Mouse (Mus musculus): ENCODE measurements around the gene Calhm6. TPM values are rescaled to one million over a fixed set of nuclear protein-coding genes. Genes with fewer than 3 reads are reported as not detected.

Gene Calhm6
- polyA plus RNA-seq (2012; rRNA removed) = 1.8 and 2.4 TPM in 2 replicates

DNA sequence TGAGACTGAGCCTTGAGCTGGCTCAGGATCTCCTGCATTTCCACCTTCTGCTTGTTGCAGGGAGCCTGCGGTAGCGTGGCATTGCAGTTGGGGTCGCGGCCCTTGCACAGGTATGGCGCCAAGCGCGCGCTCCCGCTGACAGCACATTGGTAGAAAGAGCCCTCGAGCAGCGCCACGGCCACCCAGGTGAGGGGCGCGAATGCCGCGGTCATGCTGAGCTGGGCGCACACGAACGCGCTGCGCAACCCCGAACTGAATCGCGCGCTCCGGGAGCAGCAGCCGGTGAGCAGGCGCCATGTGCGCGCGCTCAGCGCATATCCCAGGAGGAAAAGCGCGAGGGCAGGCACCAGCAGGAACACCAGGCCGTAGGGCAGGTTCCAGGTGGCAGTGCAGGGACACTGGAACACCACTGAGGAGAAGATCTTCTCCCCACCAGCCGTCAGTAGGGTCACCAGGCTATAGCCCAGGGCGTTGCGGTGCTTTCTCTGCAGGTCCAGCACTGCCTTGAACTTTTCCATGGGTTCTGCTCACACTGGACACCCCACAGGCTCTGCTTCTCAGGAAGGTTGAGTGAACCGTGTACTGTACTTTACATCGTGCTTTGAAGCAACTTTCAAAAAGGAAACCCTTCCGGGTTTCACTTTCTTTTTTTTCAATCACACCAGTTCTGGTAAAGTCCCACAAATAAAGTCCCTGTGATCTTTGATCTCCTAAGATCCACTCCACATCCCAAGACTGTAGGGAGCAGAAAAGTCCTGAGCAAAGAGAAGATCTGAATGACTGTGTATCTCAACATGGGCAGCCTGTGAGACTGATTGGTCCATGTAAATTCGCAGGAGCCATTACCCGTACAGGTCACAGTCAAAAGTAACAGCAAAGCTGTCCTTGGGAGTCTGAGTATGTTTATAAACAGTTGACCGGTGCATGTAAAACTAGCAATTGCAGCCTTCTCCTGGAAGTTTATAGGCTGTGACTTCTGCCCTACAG lies at the start of gene Calhm6:
Gene Calhm6 (minus strand): TSS at position 593 of the 987 bp plus-strand sequence.
- DNase-seq (ENCODE audit: low spot score) = no peak

DNA sequence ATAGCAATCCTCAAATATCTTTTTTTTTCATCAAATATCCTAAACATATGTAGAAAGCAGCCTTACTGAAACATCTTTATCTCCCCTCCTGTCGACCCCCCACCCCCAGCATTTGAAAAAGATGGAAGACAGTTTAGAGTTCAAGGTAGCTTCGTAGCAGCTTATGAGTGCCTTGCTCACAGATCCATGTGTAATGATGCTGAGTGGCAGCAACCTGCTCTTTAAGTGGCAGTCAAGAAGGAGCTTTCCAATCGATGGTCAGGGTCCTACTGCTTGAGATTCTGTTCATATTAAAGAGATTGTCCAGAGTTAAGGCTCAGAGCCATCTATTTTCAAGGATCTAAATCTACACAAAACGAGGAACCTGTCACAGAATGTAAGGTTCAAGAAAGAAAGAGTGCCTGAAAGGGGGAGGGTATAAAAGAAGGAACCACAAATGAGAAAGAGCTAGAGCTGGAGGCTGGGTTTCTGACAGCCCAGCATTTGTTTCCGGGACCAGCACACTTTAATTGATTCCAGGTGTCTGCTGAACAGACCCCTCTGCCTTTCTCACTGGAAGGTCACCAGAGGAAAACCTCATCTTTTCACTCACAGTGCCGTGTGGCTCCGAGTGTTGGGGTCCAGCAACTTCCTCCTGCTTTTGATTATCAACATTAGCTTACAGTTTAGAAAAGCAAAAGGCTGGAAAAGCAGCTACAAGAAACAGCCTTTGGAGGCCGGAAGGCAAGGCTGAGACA lies 48.3 kb upstream of the Calhm6 start:
- no peak for DNase-seq (ENCODE audit: low spot score)

GRCm38 (mm10) chr10:34172663-34173282 lies 45.0 kb upstream of the Calhm6 start:
- no peak for DNase-seq (ENCODE audit: low spot score)

GRCm38 (mm10) chr10:34171660-34172059 lies 43.9 kb upstream of the Calhm6 start:
- no peak for DNase-seq (ENCODE audit: low spot score)

DNA sequence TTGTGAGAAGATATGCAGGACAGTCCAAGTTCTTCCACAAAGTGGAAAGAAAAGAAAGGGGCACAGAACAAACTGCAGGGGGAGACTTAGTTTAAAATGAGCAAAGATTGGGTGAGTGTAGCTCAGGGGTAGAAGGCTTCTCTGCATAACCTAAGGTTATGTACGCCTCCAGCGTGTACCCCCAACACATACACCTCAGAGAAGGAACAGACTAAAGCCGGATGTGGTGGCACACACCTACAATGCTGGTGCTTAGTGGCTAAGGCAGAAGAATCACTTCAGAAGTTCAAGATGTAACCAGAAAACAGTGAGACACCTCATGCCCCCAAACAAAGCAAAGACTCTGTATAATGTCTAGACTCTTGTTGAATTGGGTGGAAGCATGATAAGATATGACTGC lies 43.4 kb upstream of the Calhm6 start:
- no peak for DNase-seq (ENCODE audit: low spot score)

GRCm38 (mm10) chr10:34166971-34167370 lies 39.2 kb upstream of the Calhm6 start:
- DNase-seq (ENCODE audit: low spot score) = no peak

GRCm38 (mm10) chr10:34155796-34156554 lies 28.2 kb upstream of the Calhm6 start:
- DNase-seq (ENCODE audit: low spot score) = no peak

- DNase-seq (ENCODE audit: low spot score) = no peak
These were observed 24.0 kb upstream of the Calhm6 start for GRCm38 (mm10) chr10:34151827-34152226.

GRCm38 (mm10) chr10:34150454-34150853 lies 22.7 kb upstream of the Calhm6 start:
- DNase-seq (ENCODE audit: low spot score) = no peak

GRCm38 (mm10) chr10:34149772-34150171 lies 22.0 kb upstream of the Calhm6 start:
- no peak for DNase-seq (ENCODE audit: low spot score)

GRCm38 (mm10) chr10:34141693-34142092 lies 13.9 kb upstream of the Calhm6 start:
- no peak for DNase-seq (ENCODE audit: low spot score)

- no peak for DNase-seq (ENCODE audit: low spot score)
These were observed 12.0 kb upstream of the Calhm6 start for GRCm38 (mm10) chr10:34139768-34140167.

- DNase-seq (ENCODE audit: low spot score) = no peak
These were observed 10.2 kb upstream of the Calhm6 start for GRCm38 (mm10) chr10:34138027-34138426.

DNA sequence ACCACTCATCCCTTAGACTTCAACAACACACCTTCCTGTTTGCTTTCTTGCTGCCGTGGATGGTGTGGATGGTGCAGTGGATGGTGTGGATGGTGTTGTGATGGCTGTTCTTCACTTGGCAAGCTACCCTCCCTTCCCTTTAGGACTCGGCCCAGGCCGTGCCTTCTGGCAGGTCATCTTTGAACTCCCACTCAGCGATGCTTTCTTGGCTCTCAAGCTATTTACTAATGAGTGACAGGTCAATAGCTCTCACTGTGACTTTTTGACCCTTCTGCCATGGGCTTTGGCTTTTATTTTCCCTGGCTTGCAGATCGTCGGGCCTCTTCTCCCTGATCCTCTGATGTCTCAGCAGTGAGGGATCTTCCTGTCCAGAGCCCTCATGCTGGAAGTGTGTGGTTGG lies 8.6 kb upstream of the Calhm6 start:
- no peak for DNase-seq (ENCODE audit: low spot score)

DNA sequence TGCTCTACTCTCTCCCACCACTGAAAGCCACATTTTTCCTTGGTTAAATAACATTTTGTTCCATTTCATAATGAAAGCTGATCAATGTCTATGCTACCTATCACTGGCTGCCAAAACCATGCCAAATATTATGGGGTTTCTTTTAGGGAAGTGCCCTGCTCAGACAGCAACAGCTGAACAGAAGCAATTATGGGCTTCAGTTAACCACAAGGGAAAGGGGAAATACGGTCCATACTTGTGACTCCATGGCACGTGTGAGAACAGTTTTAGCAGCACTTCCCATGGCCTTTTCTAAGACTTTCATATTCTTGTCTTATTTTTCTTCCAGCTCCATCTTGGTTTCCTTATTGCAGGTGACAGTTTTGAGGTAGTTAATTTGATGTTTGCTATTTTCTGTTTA lies 3.6 kb upstream of the Calhm6 start:
- DNase-seq (ENCODE audit: low spot score) = no peak

DNA sequence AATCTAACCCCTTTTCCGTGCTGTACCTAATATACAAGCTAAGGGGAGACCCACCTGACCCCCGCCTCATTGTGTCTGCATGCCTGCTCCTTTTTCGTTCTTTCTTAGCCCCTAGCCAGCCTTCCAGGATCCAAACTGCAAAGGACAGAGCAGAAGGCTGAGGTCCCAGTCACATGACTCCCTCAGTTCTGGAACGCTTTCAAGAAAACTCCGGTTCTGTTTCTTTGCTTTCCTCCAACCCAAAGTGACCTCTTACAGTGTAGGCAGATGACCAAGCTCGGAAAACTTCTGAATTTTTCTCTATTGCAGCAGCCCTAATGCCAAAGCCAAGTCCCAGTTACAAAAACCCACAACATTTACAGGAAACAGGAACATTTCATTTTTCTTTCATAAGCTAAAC lies 607 bp upstream of the Calhm6 start:
- DNase-seq (ENCODE audit: low spot score) = no peak

- no peak for DNase-seq (ENCODE audit: low spot score)
These were observed 9.4 kb downstream of the Calhm6 start for GRCm38 (mm10) chr10:34118421-34118820.

- no peak for DNase-seq (ENCODE audit: low spot score)
These were observed 10.0 kb downstream of the Calhm6 start for GRCm38 (mm10) chr10:34117770-34118169.

DNA sequence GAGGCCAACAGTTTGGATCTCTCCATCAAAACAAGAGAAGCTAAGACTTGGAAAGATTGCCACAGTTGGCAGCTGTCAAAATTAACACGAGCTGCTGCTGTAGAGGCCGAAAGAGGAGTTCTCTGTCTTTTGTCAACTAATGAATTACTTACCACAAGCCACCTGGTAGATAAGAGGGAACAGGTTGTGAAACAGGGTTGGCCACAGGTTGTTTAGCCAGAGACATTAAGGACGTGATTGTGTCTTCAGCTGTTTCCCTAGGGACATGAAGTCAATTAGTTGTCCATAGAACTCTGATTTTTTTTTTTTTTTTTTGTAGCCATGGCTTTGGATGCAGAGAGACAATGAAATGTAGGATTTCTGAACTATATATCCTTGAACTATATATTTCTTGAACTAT lies 10.7 kb downstream of the Calhm6 start:
- DNase-seq (ENCODE audit: low spot score) = no peak

GRCm38 (mm10) chr10:34111964-34112738 lies 15.6 kb downstream of the Calhm6 start:
- no peak for DNase-seq (ENCODE audit: low spot score)
